Mouse (Mus musculus) adrenal gland, postnatal 25 days (tissue): Measurements from ENCODE around the gene Trim27. TPM values are rescaled to one million over a fixed set of nuclear protein-coding genes. Genes with fewer than 3 reads are reported as not detected.
A peak's percentile ranks its signal among the peaks of the same experiment; 100 is the strongest.

Experiments used
- DNase-seq: peaks from one replicate; pipeline ENCODE4 v3.0.0; 2021; ENCODE audit warnings: mixed read lengths
- total RNA-seq: library from RNA; stranded (reverse); gene quantifications from 2 replicates; pipeline ENCODE4 v1.2.3, GENCODE M21; 2021

Trim27 gene
- total RNA-seq, 1 experiment from 2014 or later, result 59.6 TPM

GRCm38 (mm10) chr13:21172241-21173027 is 6.8 kb upstream of the Trim27 start:
- peak; percentile 62 for DNase-seq

- peak; percentile 87 for DNase-seq
These were observed 6.2 kb upstream of the Trim27 start for GRCm38 (mm10) chr13:21173072-21173471.

GRCm38 (mm10) chr13:21176733-21177132 is 2.5 kb upstream of the Trim27 start:
- DNase-seq, result no peak

GRCm38 (mm10) chr13:21177657-21178056 is 1.6 kb upstream of the Trim27 start:
- no peak for DNase-seq

GRCm38 (mm10) chr13:21178364-21178763 is 881 bp upstream of the Trim27 start:
- no peak for DNase-seq

- DNase-seq, result peak; percentile 82
These were observed 692 bp downstream of the Trim27 start for GRCm38 (mm10) chr13:21179724-21180550.

- DNase-seq, result peak; percentile 59
These were observed 1.6 kb downstream of the Trim27 start for GRCm38 (mm10) chr13:21180551-21181530.

GRCm38 (mm10) chr13:21181996-21182395 is 2.8 kb downstream of the Trim27 start:
- DNase-seq, result no peak

- no peak for DNase-seq
These were observed 3.8 kb downstream of the Trim27 start for GRCm38 (mm10) chr13:21183066-21183465.

GRCm38 (mm10) chr13:21183661-21184060 is 4.4 kb downstream of the Trim27 start:
- no peak for DNase-seq

GRCm38 (mm10) chr13:21185521-21185920 is 6.3 kb downstream of the Trim27 start:
- DNase-seq, result no peak

GRCm38 (mm10) chr13:21195406-21196228 is 16.4 kb downstream of the Trim27 start:
- DNase-seq, result no peak

GRCm38 (mm10) chr13:21197721-21198120 is 18.5 kb downstream of the Trim27 start:
- no peak for DNase-seq

GRCm38 (mm10) chr13:21198313-21198712 is 19.1 kb downstream of the Trim27 start:
- DNase-seq, result no peak

GRCm38 (mm10) chr13:21199046-21200028 is 20.1 kb downstream of the Trim27 start:
- peak; percentile 16 for DNase-seq

- DNase-seq, result peak; percentile 91
These were observed 21.1 kb downstream of the Trim27 start for GRCm38 (mm10) chr13:21200043-21200999.

- DNase-seq, result peak; percentile 70
These were observed 36.2 kb downstream of the Trim27 start for GRCm38 (mm10) chr13:21215275-21215983.

- no peak for DNase-seq
These were observed 37.5 kb downstream of the Trim27 start for GRCm38 (mm10) chr13:21216781-21217180.
